Mouse (Mus musculus) cerebellum, adult 2 months (tissue): Measurements from ENCODE around the gene Tro.

ENCODE experiments used
- CTCF ChIP-seq: fragments of 200-500 bp; IDR thresholded peaks from 2 replicates; pipeline ENCODE4 v1.5.1; 2011; ENCODE audit warnings: low read depth, mild to moderate bottlenecking, control low read depth, low read length, moderate library complexity, borderline replicate concordance; ENCODE audit not compliant: insufficient read depth
- POLR2A ChIP-seq: fragments of 200-500 bp; IDR thresholded peaks from 2 replicates; pipeline ENCODE4 v1.6.1; 2011; ENCODE audit warnings: low read length, control low read depth, borderline replicate concordance; ENCODE audit not compliant: insufficient read depth

- TF ChIP-seq CTCF (no peak), POLR2A (no peak)
Measured at GRCm38 (mm10) chrX:150656122-150656907, 1.1 kb downstream of the Tro start.
